Mouse (Mus musculus) neural tube, embryonic 11.5 days (tissue): ENCODE measurements at regions not wholly inside any gene's neighbourhood (a gene's known extent, or its start where the extent isn't known, plus 50 kb on each side); places are given as distances from the start of the nearest gene placed in this dataset.
A peak's percentile ranks its signal among the peaks of the same experiment; 100 is the strongest.
"Not testable (repeated sequence)": the region's sequence is repeated elsewhere in the genome, so short reads cannot be mapped to it uniquely, and the experiment has no call there.

Experiments
- ATAC-seq: fragments of 200-750 bp; cut with Nextera tagmentation; 2 replicates; pipeline ENCODE4 v1.8.0; 2017; ENCODE audit warnings: moderate number of reproducible peaks, mild to moderate bottlenecking, moderate TSS enrichment, moderate library complexity; ENCODE audit not compliant: insufficient read depth, low FRiP score, low TSS enrichment
- DNase-seq: peaks from one replicate; pipeline ENCODE4 v3.0.0-alpha.2; 2015; ENCODE audit warnings: low spot score
- H3K27ac ChIP-seq: fragments of 300-500 bp; sonication (generic); 2 replicates; pipeline ENCODE4 v1.5.1; 2014; ENCODE audit warnings: low read depth, mild to moderate bottlenecking, low read length
- H3K27me3 ChIP-seq: fragments of 300-500 bp; sonication (generic); 2 replicates; pipeline ENCODE4 v1.6.1; 2014; ENCODE audit warnings: mild to moderate bottlenecking, low read length, mixed read lengths; ENCODE audit not compliant: control insufficient read depth, insufficient read depth
- H3K36me3 ChIP-seq: fragments of 300-500 bp; sonication (generic); 2 replicates; pipeline ENCODE4 v1.6.1; 2014; ENCODE audit warnings: mild to moderate bottlenecking, low read length, moderate library complexity, mixed read lengths; ENCODE audit not compliant: control insufficient read depth, insufficient read depth
- H3K4me1 ChIP-seq: fragments of 300-500 bp; sonication (generic); 2 replicates; pipeline ENCODE4 v1.6.1; 2014; ENCODE audit warnings: low read length, mixed read lengths; ENCODE audit not compliant: control insufficient read depth, insufficient read depth
- H3K4me2 ChIP-seq: fragments of 300-500 bp; sonication (generic); 2 replicates; pipeline ENCODE4 v1.6.1; 2014; ENCODE audit warnings: low read depth, mild to moderate bottlenecking, moderate library complexity
- H3K4me3 ChIP-seq: fragments of 300-500 bp; sonication (generic); 2 replicates; pipeline ENCODE4 v1.5.1; 2014; ENCODE audit warnings: low read depth, low read length
- H3K9ac ChIP-seq: fragments of 300-500 bp; sonication (generic); 2 replicates; pipeline ENCODE4 v1.6.1; 2014; ENCODE audit warnings: mild to moderate bottlenecking, low read length
- H3K9me3 ChIP-seq: fragments of 300-500 bp; sonication (generic); 2 replicates; pipeline ENCODE4 v1.6.1; 2016; ENCODE audit warnings: low read length; ENCODE audit not compliant: control insufficient read depth
- WGBS: fragments of 180-500 bp; shearing (Covaris S2); extraction: QIAGEN DNeasy Blood & Tissue Kit; methylation state at CpG from one replicate; pipeline ENCODE4 v1.1.7; 2014; 5-methylcytosine and 5-hydroxymethylcytosine counted together

DNA sequence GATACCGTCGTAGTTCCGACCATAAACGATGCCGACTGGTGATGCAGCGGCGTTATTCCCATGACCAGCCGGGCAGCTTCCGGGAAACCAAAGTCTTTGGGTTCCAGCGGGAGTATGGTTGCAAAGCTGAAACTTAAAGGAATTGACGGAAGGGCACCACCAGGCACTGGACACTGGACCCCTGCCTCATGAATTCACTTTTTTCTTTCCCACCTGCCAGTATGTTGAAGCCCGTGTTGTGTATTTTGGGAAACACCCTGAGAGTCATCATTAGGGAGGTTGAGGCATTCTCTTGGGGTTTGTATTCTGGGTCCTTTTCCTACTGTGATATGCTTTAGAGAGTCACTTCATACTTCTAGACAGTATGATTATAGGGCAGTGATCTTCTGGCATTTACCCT is 197.9 kb downstream of the Samd9l start:
- not testable (repeated sequence) for H3K27me3 ChIP-seq, H3K4me2 ChIP-seq, H3K27ac ChIP-seq, H3K4me3 ChIP-seq, ATAC-seq, H3K9ac ChIP-seq, H3K9me3 ChIP-seq, H3K4me1 ChIP-seq, H3K36me3 ChIP-seq
- DNase-seq, result peak; percentile 81
- WGBS, result 47% methylated on average over 12 of the region's 12 CpGs

DNA sequence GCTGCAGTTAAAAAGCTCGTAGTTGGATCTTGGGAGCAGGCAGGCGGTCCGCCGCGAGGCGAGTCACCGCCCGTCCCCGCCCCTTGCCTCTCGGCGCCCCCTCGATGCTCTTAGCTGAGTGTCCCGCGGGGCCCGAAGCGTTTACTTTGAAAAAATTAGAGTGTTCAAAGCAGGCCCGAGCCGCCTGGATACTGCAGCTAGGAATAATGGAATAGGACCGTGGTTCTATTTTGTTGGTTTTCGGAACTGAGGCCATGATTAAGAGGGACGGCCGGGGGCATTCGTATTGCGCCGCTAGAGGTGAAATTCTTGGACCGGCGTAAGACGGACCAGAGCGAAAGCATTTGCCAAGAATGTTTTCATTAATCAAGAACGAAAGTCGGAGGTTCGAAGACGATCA is 198.3 kb downstream of the Samd9l start:
- Histone ChIP-seq H3K27ac (no peak overlapping the region), H3K27me3 (no peaks in the 10 kb centered on the region), H3K4me2 (no peak overlapping the region), H3K4me3 (no peak overlapping the region), H3K36me3 (no peaks in the 10 kb centered on the region), H3K9me3 (no peaks in the 10 kb centered on the region), H3K4me1 (no peaks in the 10 kb centered on the region), H3K9ac (no peak overlapping the region)
- no peak for ATAC-seq
- DNase-seq, result no peak
- 70% methylated on average over 25 of the region's 33 CpGs for WGBS

DNA sequence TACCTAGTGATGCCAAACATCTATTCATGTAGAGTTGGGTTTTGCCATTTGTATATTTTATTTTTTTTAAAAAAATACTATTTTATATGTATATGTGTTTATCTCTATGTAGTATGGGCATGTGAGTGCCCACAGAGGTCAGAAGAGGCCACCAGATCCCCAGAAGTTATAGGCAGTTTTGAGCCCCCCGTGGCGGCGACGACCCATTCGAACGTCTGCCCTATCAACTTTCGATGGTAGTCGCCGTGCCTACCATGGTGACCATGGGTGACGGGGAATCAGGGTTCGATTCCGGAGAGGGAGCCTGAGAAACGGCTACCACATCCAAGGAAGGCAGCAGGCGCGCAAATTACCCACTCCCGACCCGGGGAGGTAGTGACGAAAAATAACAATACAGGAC is 198.8 kb downstream of the Samd9l start:
- not testable (repeated sequence) for H3K9ac ChIP-seq, H3K27ac ChIP-seq, H3K4me1 ChIP-seq, H3K4me2 ChIP-seq, H3K9me3 ChIP-seq, H3K36me3 ChIP-seq, H3K27me3 ChIP-seq, ATAC-seq, H3K4me3 ChIP-seq
- 79% methylated on average over 15 of the region's 18 CpGs for WGBS
- peak; percentile 71 for DNase-seq

DNA sequence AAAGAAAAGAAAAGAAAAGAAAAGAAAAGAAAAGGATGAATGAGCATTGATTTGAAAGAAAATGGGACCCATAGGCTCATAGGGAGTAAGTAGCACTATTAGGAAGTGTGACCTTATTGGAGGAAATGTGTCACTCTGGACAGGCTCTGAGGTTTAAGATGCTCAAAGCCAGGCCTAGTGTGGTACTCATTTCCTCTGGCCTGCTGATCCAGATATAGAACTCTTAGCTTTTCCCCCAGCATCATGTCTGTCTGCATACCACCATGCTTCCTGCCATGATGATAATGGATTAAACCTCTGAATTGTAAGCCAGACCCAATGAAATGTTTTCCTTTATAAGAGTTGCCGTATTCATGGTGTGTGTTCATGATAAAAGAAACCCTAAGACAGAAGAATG is 206.9 kb downstream of the Samd9l start:
- not testable (repeated sequence) for ATAC-seq, H3K36me3 ChIP-seq
- 73% methylated on average over 1 of the region's 1 CpGs for WGBS

DNA sequence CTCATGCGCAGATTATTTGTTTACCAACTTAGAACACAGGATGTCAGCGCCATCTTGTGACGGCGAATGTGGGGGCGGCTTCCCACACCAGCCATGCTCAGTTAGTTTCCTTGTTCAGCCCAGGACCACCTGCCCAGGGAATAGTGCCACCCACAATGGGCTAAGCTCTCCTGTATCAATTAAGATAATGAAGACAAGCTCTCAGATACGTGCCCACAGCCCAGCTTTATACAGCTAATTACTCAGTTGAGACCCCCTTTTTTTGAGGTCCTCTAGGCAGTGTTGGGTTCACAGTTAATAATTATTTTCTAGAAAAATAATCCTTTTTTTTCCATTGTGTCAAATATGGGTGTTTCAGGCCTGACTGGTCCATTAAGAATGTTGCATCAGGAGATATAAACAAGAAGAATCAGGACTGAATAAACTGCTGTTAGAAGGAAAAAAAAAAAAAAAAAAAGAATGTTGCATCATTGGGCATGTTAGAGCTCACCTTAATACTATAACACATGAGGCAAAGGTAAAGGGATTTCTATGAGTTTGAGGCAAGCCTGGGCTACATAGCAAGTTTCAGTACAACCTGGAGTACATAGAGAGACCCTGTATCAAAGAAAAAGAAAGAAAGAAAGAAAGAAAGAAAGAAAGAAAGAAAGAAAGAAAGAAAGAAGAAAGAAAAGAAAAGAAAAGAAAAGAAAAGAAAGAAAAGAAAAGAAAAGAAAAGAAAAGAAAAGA is 207.5 kb downstream of the Samd9l start:
- 82% methylated on average over 5 of the region's 6 CpGs for WGBS
- ATAC-seq, result peak; percentile 50; the same call in 1 of the 2 replicates
- H3K36me3 ChIP-seq, H3K27me3 ChIP-seq, H3K4me2 ChIP-seq, H3K27ac ChIP-seq, DNase-seq, H3K9ac ChIP-seq, H3K4me1 ChIP-seq, H3K9me3 ChIP-seq, H3K4me3 ChIP-seq: not testable (repeated sequence)

More for the DNA sequence above, 206.9 kb downstream of the Samd9l start:
- not testable (repeated sequence) for H3K9me3 ChIP-seq, H3K4me1 ChIP-seq, H3K27me3 ChIP-seq, H3K27ac ChIP-seq, DNase-seq, H3K4me3 ChIP-seq, H3K4me2 ChIP-seq, H3K9ac ChIP-seq

DNA sequence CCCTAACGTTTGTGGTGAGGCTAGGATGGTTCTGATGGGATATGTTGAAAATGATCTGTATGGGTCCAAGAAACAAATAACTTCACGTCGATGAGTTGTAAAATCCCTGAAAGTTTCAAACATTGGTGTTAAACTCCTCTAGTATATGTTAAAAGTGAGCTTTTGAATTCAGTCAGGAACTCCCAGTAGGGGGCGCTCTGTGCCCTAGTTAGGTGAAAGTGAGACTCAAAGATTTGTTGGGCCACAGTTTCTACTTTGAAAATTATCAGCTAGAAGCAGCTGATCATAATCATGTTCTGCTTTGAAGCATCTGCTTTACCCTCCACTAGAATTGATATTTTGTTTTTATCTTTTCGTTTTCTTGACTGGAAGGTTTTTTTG is 215.6 kb downstream of the Samd9l start:
- H3K9ac ChIP-seq, result no peak overlapping the region
- no peak overlapping the region for H3K4me2 ChIP-seq
- 42% methylated on average over 5 of the region's 5 CpGs for WGBS
- H3K36me3 ChIP-seq, result no peaks in the 10 kb centered on the region
- no peaks in the 10 kb centered on the region for H3K27me3 ChIP-seq
- ATAC-seq (0 out of 2 replicates have a peak, but pooled peaks have one; percentile 8), DNase-seq (peak; percentile 21)
- no peak overlapping the region for H3K27ac ChIP-seq
- H3K4me3 ChIP-seq, result no peak overlapping the region
- H3K9me3 ChIP-seq, result peaks cover 19% of the 10 kb centered on the region
- no peaks in the 10 kb centered on the region for H3K4me1 ChIP-seq

DNA sequence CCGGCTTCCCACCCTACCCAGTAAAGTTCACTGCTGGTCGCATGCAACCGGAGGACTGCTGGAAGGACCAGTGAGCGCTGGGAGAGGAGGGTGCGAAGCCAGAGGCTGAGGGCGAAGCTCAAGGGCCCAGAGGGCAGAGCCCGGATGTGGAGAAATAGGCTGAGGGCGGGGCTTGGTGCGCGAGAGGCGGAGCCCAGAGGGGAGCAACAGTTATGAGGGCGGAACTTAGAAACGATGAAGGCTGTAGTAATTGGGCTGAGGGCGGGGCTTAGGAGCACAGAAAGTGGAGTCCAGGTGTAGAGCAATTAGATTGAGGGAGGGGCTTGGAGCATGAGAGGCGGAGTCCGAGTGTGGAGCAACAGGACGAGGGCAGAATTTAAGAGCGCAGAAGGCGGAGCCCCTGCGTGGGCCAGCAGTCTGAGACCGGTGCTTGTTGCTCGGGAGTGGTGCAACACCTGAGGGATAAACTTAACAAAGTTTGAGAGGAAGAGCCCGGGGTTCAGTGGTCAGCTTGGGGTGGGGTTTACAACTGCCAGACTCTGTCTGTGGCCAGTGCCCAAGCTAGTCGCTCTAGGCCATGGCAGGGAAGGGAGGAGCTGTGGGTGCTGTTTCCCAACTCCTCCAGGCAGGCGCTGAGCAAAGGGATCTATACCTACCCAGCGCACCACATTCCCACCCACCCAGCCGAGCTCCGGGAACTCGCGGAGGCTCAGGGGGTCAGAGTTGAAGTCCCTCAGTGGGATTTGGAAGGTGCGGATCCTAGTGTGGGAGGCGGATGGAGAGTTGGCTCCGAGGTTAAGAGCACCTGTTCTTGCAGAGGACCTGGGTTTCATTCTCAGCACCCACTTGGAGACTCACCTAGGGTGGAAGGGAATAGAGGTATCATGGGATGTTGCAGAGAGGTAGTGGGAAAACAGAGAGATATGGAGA is 216.2 kb downstream of the Samd9l start:
- H3K4me3 ChIP-seq, result peak overlapping the region; percentile 14
- ATAC-seq, result peak; percentile 75

DNA sequence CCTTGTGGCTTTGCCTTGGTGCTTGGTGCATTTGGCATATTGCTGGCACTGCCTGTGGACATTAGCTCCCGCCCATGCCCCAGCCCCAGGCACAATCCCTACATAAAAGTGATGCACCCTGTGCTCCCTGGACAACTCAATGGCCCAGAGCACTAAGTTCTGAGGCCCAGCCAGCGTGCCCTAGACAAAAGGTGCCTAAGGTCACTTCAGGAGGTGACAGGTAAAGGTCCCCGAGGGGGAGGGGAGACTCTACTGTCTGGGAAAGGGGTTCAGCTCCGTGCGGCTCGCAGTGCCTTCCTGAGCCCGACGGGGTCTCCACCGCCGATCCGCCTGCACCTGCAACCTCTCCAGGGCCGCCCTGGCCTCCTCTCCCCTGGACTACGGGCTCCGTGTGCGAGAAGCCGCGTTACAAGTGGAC is 216.9 kb downstream of the Samd9l start:
- H3K27ac ChIP-seq, H3K27me3 ChIP-seq, H3K36me3 ChIP-seq, DNase-seq, H3K4me1 ChIP-seq: not testable (repeated sequence)
- ATAC-seq, result peak; percentile 56
- whole genome bisulfite sequencing, result 37% methylated on average over 17 of the region's 17 CpGs
- H3K9me3 ChIP-seq, result peaks cover 19% of the 10 kb centered on the region
- peak overlapping the region; percentile 14 for H3K4me3 ChIP-seq
- peak overlapping the region; percentile 5; the same call in 1 of the 2 replicates for H3K9ac ChIP-seq
- peak overlapping the region; percentile 33 for H3K4me2 ChIP-seq

More for the DNA sequence above, 216.2 kb downstream of the Samd9l start:
- peak; percentile 43 for DNase-seq
- Histone ChIP-seq H3K9ac (peak overlapping the region; percentile 5; the same call in 1 of the 2 replicates), H3K27me3 (no peaks in the 10 kb centered on the region), H3K27ac (no peak overlapping the region), H3K4me1 (no peaks in the 10 kb centered on the region), H3K9me3 (peaks cover 19% of the 10 kb centered on the region), H3K36me3 (no peaks in the 10 kb centered on the region), H3K4me2 (peak overlapping the region; percentile 33)
- WGBS, result 44% methylated on average over 33 of the region's 33 CpGs
